Mouse (Mus musculus) cortical plate, adult 2 months (tissue): ENCODE measurements at regions not wholly inside any gene's neighbourhood (a gene's known extent, or its start where the extent isn't known, plus 50 kb on each side); places are given as distances from the start of the nearest gene placed in this dataset.

Experiments used
- H3K27ac ChIP-seq: fragments of 200-500 bp; 2 replicates; pipeline ENCODE4 v1.5.1; 2012; ENCODE audit warnings: low read length, control low read depth, inconsistent platforms; ENCODE audit not compliant: insufficient read depth
- H3K4me1 ChIP-seq: fragments of 200-500 bp; 2 replicates; pipeline ENCODE4 v1.6.1; 2011; ENCODE audit warnings: low read length; ENCODE audit not compliant: control insufficient read depth, insufficient read depth
- H3K4me3 ChIP-seq: fragments of 200-500 bp; 2 replicates; pipeline ENCODE4 v1.5.1; 2011; ENCODE audit warnings: mild to moderate bottlenecking, low read length, control low read depth; ENCODE audit not compliant: insufficient read depth
- CTCF ChIP-seq: fragments of 200-500 bp; IDR thresholded peaks from 2 replicates; pipeline ENCODE4 v1.5.1; 2011; ENCODE audit warnings: mild to moderate bottlenecking, control low read depth, low read length; ENCODE audit not compliant: insufficient read depth; ENCODE audit errors: extremely low read depth
- POLR2A ChIP-seq: fragments of 200-500 bp; IDR thresholded peaks from 2 replicates; pipeline ENCODE4 v1.6.1; 2011; ENCODE audit warnings: mild to moderate bottlenecking, low read length, control low read depth; ENCODE audit not compliant: insufficient read depth; ENCODE audit errors: extremely low read depth

GRCm38 (mm10) chr11:24226755-24227154 lies 148.9 kb downstream of the Bcl11a start:
- TF ChIP-seq CTCF (no peak), POLR2A (no peak)
- H3K4me3 ChIP-seq: no peak overlapping the region
- H3K27ac ChIP-seq: no peak overlapping the region
- no peaks in the 10 kb centered on the region for H3K4me1 ChIP-seq

- Histone ChIP-seq H3K4me3 (no peak overlapping the region), H3K27ac (no peak overlapping the region), H3K4me1 (no peaks in the 10 kb centered on the region)
- no peak for TF ChIP-seq POLR2A
- no peak for TF ChIP-seq CTCF
Measured at GRCm38 (mm10) chr11:24233376-24233775, 155.5 kb downstream of the Bcl11a start.

GRCm38 (mm10) chr11:24233821-24234220 lies 156.0 kb downstream of the Bcl11a start:
- no peak for TF ChIP-seq CTCF
- TF ChIP-seq POLR2A: no peak
- Histone ChIP-seq H3K4me1 (no peaks in the 10 kb centered on the region), H3K27ac (no peak overlapping the region), H3K4me3 (no peak overlapping the region)

GRCm38 (mm10) chr11:24234422-24234821 lies 156.6 kb downstream of the Bcl11a start:
- no peaks in the 10 kb centered on the region for H3K4me1 ChIP-seq
- TF ChIP-seq POLR2A: no peak
- TF ChIP-seq CTCF: no peak
- no peak overlapping the region for H3K27ac ChIP-seq
- H3K4me3 ChIP-seq: no peak overlapping the region

- Histone ChIP-seq H3K4me3 (no peak overlapping the region), H3K27ac (no peak overlapping the region), H3K4me1 (no peaks in the 10 kb centered on the region)
- TF ChIP-seq CTCF (no peak), POLR2A (no peak)
Measured at GRCm38 (mm10) chr11:24235326-24235725, 157.5 kb downstream of the Bcl11a start.

- no peak overlapping the region for H3K4me3 ChIP-seq
- TF ChIP-seq CTCF (no peak), POLR2A (no peak)
- no peak overlapping the region for H3K27ac ChIP-seq
- no peaks in the 10 kb centered on the region for H3K4me1 ChIP-seq
Measured at GRCm38 (mm10) chr11:24239631-24240030, 161.8 kb downstream of the Bcl11a start.

- H3K4me3 ChIP-seq: no peak overlapping the region
Measured at GRCm38 (mm10) chr11:24242096-24242495, 164.2 kb downstream of the Bcl11a start.

GRCm38 (mm10) chr11:24242888-24243287 lies 165.0 kb downstream of the Bcl11a start:
- no peaks in the 10 kb centered on the region for H3K4me1 ChIP-seq
- no peak overlapping the region for H3K4me3 ChIP-seq
- no peak overlapping the region for H3K27ac ChIP-seq
- TF ChIP-seq POLR2A (no peak), CTCF (no peak)

More at GRCm38 (mm10) chr11:24242096-24242495, 164.2 kb downstream of the Bcl11a start:
- Histone ChIP-seq H3K27ac (no peak overlapping the region), H3K4me1 (no peaks in the 10 kb centered on the region)
- no peak for TF ChIP-seq CTCF
- TF ChIP-seq POLR2A: no peak

GRCm38 (mm10) chr11:24245390-24245789 lies 167.5 kb downstream of the Bcl11a start:
- Histone ChIP-seq H3K4me3 (no peak overlapping the region), H3K4me1 (no peaks in the 10 kb centered on the region), H3K27ac (no peak overlapping the region)
- TF ChIP-seq POLR2A (no peak), CTCF (no peak)

GRCm38 (mm10) chr11:24246314-24246713 lies 168.5 kb downstream of the Bcl11a start:
- TF ChIP-seq POLR2A: no peak
- no peak for TF ChIP-seq CTCF
- Histone ChIP-seq H3K4me3 (no peak overlapping the region), H3K4me1 (no peaks in the 10 kb centered on the region), H3K27ac (no peak overlapping the region)

GRCm38 (mm10) chr11:24247285-24247684 lies 169.4 kb downstream of the Bcl11a start:
- no peaks in the 10 kb centered on the region for H3K4me1 ChIP-seq
- no peak overlapping the region for H3K4me3 ChIP-seq
- no peak for TF ChIP-seq CTCF
- TF ChIP-seq POLR2A: no peak
- no peak overlapping the region for H3K27ac ChIP-seq
